Mouse (Mus musculus) gonadal fat pad, adult 2 months (tissue): ENCODE results near the gene Igf2bp3. TPM values are rescaled to one million over a fixed set of nuclear protein-coding genes. Genes with fewer than 3 reads are reported as not detected.

Experiments
- DNase-seq: peaks from one replicate; pipeline ENCODE4 v3.0.0-alpha.2; 2012; ENCODE audit warnings: low read depth
- polyA plus RNA-seq: library from polyadenylated mRNA; depleted of rRNA; stranded (reverse); fragments of >200 nt; gene quantifications from 2 replicates; pipeline ENCODE4 v1.2.3, GENCODE M21; 2012; rRNA removed

Gene Igf2bp3
- polyA plus RNA-seq, 1 experiment, result 0.09 TPM

GRCm38 (mm10) chr6:49073304-49074116 lies 141.2 kb downstream of the Igf2bp3 start, which contains the start of gene Malsu1:
Malsu1 (plus strand) TSS chr6:49073795.
- DNase-seq, result peak; percentile 54

GRCm38 (mm10) chr6:49068361-49068760 lies 146.4 kb downstream of the Igf2bp3 start:
- DNase-seq, result no peak

- DNase-seq, result no peak
Measured at GRCm38 (mm10) chr6:49057053-49058021, 157.4 kb downstream of the Igf2bp3 start.

- no peak for DNase-seq
Measured at GRCm38 (mm10) chr6:49056009-49056408, 158.7 kb downstream of the Igf2bp3 start.

GRCm38 (mm10) chr6:49055256-49055733 lies 159.5 kb downstream of the Igf2bp3 start:
- no peak for DNase-seq

GRCm38 (mm10) chr6:49052191-49052590 lies 162.6 kb downstream of the Igf2bp3 start:
- DNase-seq, result no peak

GRCm38 (mm10) chr6:49050677-49051410 lies 163.9 kb downstream of the Igf2bp3 start:
- DNase-seq, result no peak

- DNase-seq, result no peak
Measured at GRCm38 (mm10) chr6:49048395-49048794, 166.4 kb downstream of the Igf2bp3 start.

- no peak for DNase-seq
Measured at GRCm38 (mm10) chr6:49047848-49048247, 166.9 kb downstream of the Igf2bp3 start.

- no peak for DNase-seq
Measured at GRCm38 (mm10) chr6:49046976-49047375, 167.8 kb downstream of the Igf2bp3 start.

- DNase-seq, result no peak
Measured at GRCm38 (mm10) chr6:49046502-49046901, 168.3 kb downstream of the Igf2bp3 start.

- DNase-seq, result no peak
Measured at GRCm38 (mm10) chr6:49039470-49040180, 175.1 kb downstream of the Igf2bp3 start.

GRCm38 (mm10) chr6:49037268-49037662 lies 177.5 kb downstream of the Igf2bp3 start:
- DNase-seq, result no peak

GRCm38 (mm10) chr6:49036275-49037267 lies 178.2 kb downstream of the Igf2bp3 start, which contains the start of gene Gpnmb:
Gpnmb (plus strand) TSS chr6:49036546.
- no peak for DNase-seq

Other genes starting within 250 kb of the Igf2bp3 start
- 0.05 TPM in 1 of 2 replicates, not detected in the other for gene Doxl2, start 240.0 kb downstream of the Igf2bp3 start, polyA plus RNA-seq
- gene Svs1, start 228.1 kb downstream of the Igf2bp3 start, polyA plus RNA-seq, result 7.6 TPM in 1 of 2 replicates, not detected in the other
- 71.9 and 88.7 TPM in 2 replicates for gene Gpnmb, start 178.4 kb downstream of the Igf2bp3 start, polyA plus RNA-seq
- gene Malsu1, start 141.2 kb downstream of the Igf2bp3 start, polyA plus RNA-seq, result 15.7 and 21.5 TPM in 2 replicates
- gene Tra2a, start 49.1 kb upstream of the Igf2bp3 start, polyA plus RNA-seq, result 32.0 and 38.9 TPM in 2 replicates
- gene Ccdc126, start 104.3 kb upstream of the Igf2bp3 start, polyA plus RNA-seq, result 4.3 and 4.7 TPM in 2 replicates
- gene Fam221a, start 152.8 kb upstream of the Igf2bp3 start, polyA plus RNA-seq, result 4.9 and 5.5 TPM in 2 replicates
- gene Stk31, start 180.6 kb upstream of the Igf2bp3 start, polyA plus RNA-seq, result not detected in 2 replicates